In genomic region chr14:99063091-99063490, GRCm38 (mm10) we compare ENCODE assay signal across 10 mouse cellular contexts.
"Had no signal": no experiment of that assay in that cellular context is flagged by ENCODE, and none has a peak within 500 bp of the region (broad histone marks: within the 10 kb centered on the region; RNA-seq: fewer than 3 reads in every experiment).

No protein-coding gene starts in this region.

- ATAC-seq: midbrain, embryonic 13.5 days; midbrain, embryonic 16.5 days had no signal

- DNase-seq: lung, adult 18-20 months; lung, embryonic 14.5 days; lung, postnatal 10 days; lung, postnatal 4 days; right cerebral cortex, postnatal 14 days; thymus, adult 18-20 months; thymus, postnatal 14 days; thymus, postnatal 36 days had no signal
